Mouse (Mus musculus): ENCODE results near the gene Tgfbi. TPM values are rescaled to one million over a fixed set of nuclear protein-coding genes. Genes with fewer than 3 reads are reported as not detected.

Tgfbi gene
- polyA plus RNA-seq, 1 experiment from 2014 or later: 2.7 TPM

- Histone ChIP-seq H3K4me1 (ENCODE audit: control insufficient read depth, insufficient read depth, low read length) (no peaks in the 10 kb centered on the region), H3K27me3 (ENCODE audit: control insufficient read depth, insufficient read depth, low read length) (peaks cover 9% of the 10 kb centered on the region; the same call in 1 of the 2 replicates), H3K4me3 (replicated peaks; ENCODE audit: low read depth, low read length) (no peak overlapping the region), H3K36me3 (ENCODE audit: control insufficient read depth, insufficient read depth, low read length) (no peaks in the 10 kb centered on the region), H3K27ac (replicated peaks; ENCODE audit: low read depth, low read length) (no peak overlapping the region), H3K4me2 (ENCODE audit: low read length) (no peak overlapping the region), H3K9me3 (ENCODE audit: control insufficient read depth, low read length) (no peaks in the 10 kb centered on the region), H3K9ac (replicated peaks; ENCODE audit: low read length) (no peak overlapping the region)
- no peak for ATAC-seq (ENCODE audit: low FRiP score, low TSS enrichment)
- WGBS: 28% methylated on average over 10 of the region's 10 CpGs
- DNase-seq: no peak
Measured at GRCm38 (mm10) chr13:56615223-56615622, 5.9 kb downstream of the Tgfbi start.

- Histone ChIP-seq H3K4me1 (ENCODE audit: control insufficient read depth, insufficient read depth, low read length) (no peaks in the 10 kb centered on the region), H3K27me3 (ENCODE audit: control insufficient read depth, insufficient read depth, low read length) (0 out of 2 replicates have a peak, but pooled peaks cover 4% of the 10 kb centered on the region), H3K36me3 (ENCODE audit: control insufficient read depth, insufficient read depth, low read length) (no peaks in the 10 kb centered on the region), H3K27ac (replicated peaks; ENCODE audit: low read depth, low read length) (no peak overlapping the region), H3K4me2 (ENCODE audit: low read length) (no peak overlapping the region), H3K4me3 (replicated peaks; ENCODE audit: low read depth, low read length) (no peak overlapping the region), H3K9me3 (ENCODE audit: control insufficient read depth, low read length) (no peaks in the 10 kb centered on the region), H3K9ac (replicated peaks; ENCODE audit: low read length) (no peak overlapping the region)
- WGBS: 71% methylated on average over 9 of the region's 9 CpGs
- ATAC-seq (ENCODE audit: low FRiP score, low TSS enrichment) (no peak), DNase-seq (no peak)
Measured at GRCm38 (mm10) chr13:56615864-56616263, 6.5 kb downstream of the Tgfbi start.

GRCm38 (mm10) chr13:56616386-56616785 lies 7.1 kb downstream of the Tgfbi start:
- Histone ChIP-seq H3K27ac (replicated peaks; ENCODE audit: low read depth, low read length) (no peak overlapping the region), H3K27me3 (ENCODE audit: control insufficient read depth, insufficient read depth, low read length) (0 out of 2 replicates have a peak, but pooled peaks cover 4% of the 10 kb centered on the region), H3K4me1 (ENCODE audit: control insufficient read depth, insufficient read depth, low read length) (no peaks in the 10 kb centered on the region), H3K4me3 (replicated peaks; ENCODE audit: low read depth, low read length) (no peak overlapping the region), H3K4me2 (ENCODE audit: low read length) (no peak overlapping the region), H3K36me3 (ENCODE audit: control insufficient read depth, insufficient read depth, low read length) (no peaks in the 10 kb centered on the region), H3K9ac (replicated peaks; ENCODE audit: low read length) (no peak overlapping the region), H3K9me3 (ENCODE audit: control insufficient read depth, low read length) (no peaks in the 10 kb centered on the region)
- DNase-seq: no peak
- ATAC-seq (ENCODE audit: low FRiP score, low TSS enrichment): no peak
- 73% methylated on average over 7 of the region's 7 CpGs for WGBS

DNA sequence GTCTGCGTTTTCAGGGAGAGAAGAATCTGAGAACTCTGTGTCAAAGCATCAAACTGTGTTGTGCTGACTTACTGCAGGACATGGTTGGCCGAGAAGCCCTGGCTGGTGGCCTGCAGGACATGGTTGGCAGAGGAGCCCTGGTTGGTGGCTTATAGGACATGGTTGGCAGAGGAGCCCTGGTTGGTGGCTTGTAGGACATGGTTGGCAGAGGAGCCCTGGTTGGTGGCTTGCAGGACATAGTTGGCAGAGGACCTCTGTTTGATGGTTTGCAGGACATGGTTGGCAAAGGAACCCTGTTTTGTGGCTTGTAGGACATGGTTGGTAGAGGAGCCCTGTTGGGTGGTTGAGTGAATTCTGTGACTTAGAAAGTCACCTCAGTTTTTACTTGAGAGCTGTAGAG lies 7.9 kb downstream of the Tgfbi start:
- H3K4me2 ChIP-seq (ENCODE audit: low read length): no peak overlapping the region
- 0 out of 2 replicates have a peak, but pooled peaks cover 4% of the 10 kb centered on the region for H3K27me3 ChIP-seq (ENCODE audit: control insufficient read depth, insufficient read depth, low read length)
- no peaks in the 10 kb centered on the region for H3K9me3 ChIP-seq (ENCODE audit: control insufficient read depth, low read length)
- H3K27ac ChIP-seq (replicated peaks; ENCODE audit: low read depth, low read length): no peak overlapping the region
- no peaks in the 10 kb centered on the region for H3K36me3 ChIP-seq (ENCODE audit: control insufficient read depth, insufficient read depth, low read length)
- 87% methylated on average over 2 of the region's 2 CpGs for whole genome bisulfite sequencing
- no peak overlapping the region for H3K4me3 ChIP-seq (replicated peaks; ENCODE audit: low read depth, low read length)
- no peak for ATAC-seq (ENCODE audit: low FRiP score, low TSS enrichment)
- no peaks in the 10 kb centered on the region for H3K4me1 ChIP-seq (ENCODE audit: control insufficient read depth, insufficient read depth, low read length)
- no peak for DNase-seq
- no peak overlapping the region for H3K9ac ChIP-seq (replicated peaks; ENCODE audit: low read length)

- no peak for ATAC-seq (ENCODE audit: low FRiP score, low TSS enrichment)
- WGBS: 62% methylated on average over 8 of the region's 8 CpGs
Measured at GRCm38 (mm10) chr13:56622201-56622757, 13.0 kb downstream of the Tgfbi start.

GRCm38 (mm10) chr13:56626524-56626923 lies 17.2 kb downstream of the Tgfbi start:
- Histone ChIP-seq H3K9me3 (ENCODE audit: control insufficient read depth, low read length) (no peaks in the 10 kb centered on the region), H3K9ac (replicated peaks; ENCODE audit: low read length) (no peak overlapping the region), H3K27me3 (ENCODE audit: control insufficient read depth, insufficient read depth, low read length) (no peaks in the 10 kb centered on the region), H3K4me1 (ENCODE audit: control insufficient read depth, insufficient read depth, low read length) (no peaks in the 10 kb centered on the region), H3K4me3 (replicated peaks; ENCODE audit: low read depth, low read length) (no peak overlapping the region), H3K36me3 (ENCODE audit: control insufficient read depth, insufficient read depth, low read length) (no peaks in the 10 kb centered on the region), H3K27ac (replicated peaks; ENCODE audit: low read depth, low read length) (no peak overlapping the region), H3K4me2 (ENCODE audit: low read length) (no peak overlapping the region)
- DNase-seq (no peak), ATAC-seq (ENCODE audit: low FRiP score, low TSS enrichment) (no peak)
- 80% methylated on average over 6 of the region's 6 CpGs for WGBS

More at GRCm38 (mm10) chr13:56622201-56622757, 13.0 kb downstream of the Tgfbi start:
- no peak for DNase-seq
- H3K9me3 ChIP-seq (ENCODE audit: control insufficient read depth, low read length): no peaks in the 10 kb centered on the region
- no peak overlapping the region for H3K9ac ChIP-seq (replicated peaks; ENCODE audit: low read length)
- no peak overlapping the region for H3K4me2 ChIP-seq (ENCODE audit: low read length)
- no peak overlapping the region for H3K4me3 ChIP-seq (replicated peaks; ENCODE audit: low read depth, low read length)
- no peaks in the 10 kb centered on the region for H3K27me3 ChIP-seq (ENCODE audit: control insufficient read depth, insufficient read depth, low read length)
- no peaks in the 10 kb centered on the region for H3K36me3 ChIP-seq (ENCODE audit: control insufficient read depth, insufficient read depth, low read length)
- H3K4me1 ChIP-seq (ENCODE audit: control insufficient read depth, insufficient read depth, low read length): no peaks in the 10 kb centered on the region
- no peak overlapping the region for H3K27ac ChIP-seq (replicated peaks; ENCODE audit: low read depth, low read length)

- Histone ChIP-seq H3K4me3 (replicated peaks; ENCODE audit: low read depth, low read length) (no peak overlapping the region), H3K27ac (replicated peaks; ENCODE audit: low read depth, low read length) (no peak overlapping the region), H3K4me2 (ENCODE audit: low read length) (no peak overlapping the region), H3K36me3 (ENCODE audit: control insufficient read depth, insufficient read depth, low read length) (no peaks in the 10 kb centered on the region), H3K27me3 (ENCODE audit: control insufficient read depth, insufficient read depth, low read length) (no peaks in the 10 kb centered on the region), H3K9me3 (ENCODE audit: control insufficient read depth, low read length) (no peaks in the 10 kb centered on the region), H3K9ac (replicated peaks; ENCODE audit: low read length) (no peak overlapping the region), H3K4me1 (ENCODE audit: control insufficient read depth, insufficient read depth, low read length) (no peaks in the 10 kb centered on the region)
- DNase-seq (no peak), ATAC-seq (ENCODE audit: low FRiP score, low TSS enrichment) (no peak)
- WGBS: 88% methylated on average over 4 of the region's 4 CpGs
Measured at GRCm38 (mm10) chr13:56630081-56630480, 20.8 kb downstream of the Tgfbi start.

DNA sequence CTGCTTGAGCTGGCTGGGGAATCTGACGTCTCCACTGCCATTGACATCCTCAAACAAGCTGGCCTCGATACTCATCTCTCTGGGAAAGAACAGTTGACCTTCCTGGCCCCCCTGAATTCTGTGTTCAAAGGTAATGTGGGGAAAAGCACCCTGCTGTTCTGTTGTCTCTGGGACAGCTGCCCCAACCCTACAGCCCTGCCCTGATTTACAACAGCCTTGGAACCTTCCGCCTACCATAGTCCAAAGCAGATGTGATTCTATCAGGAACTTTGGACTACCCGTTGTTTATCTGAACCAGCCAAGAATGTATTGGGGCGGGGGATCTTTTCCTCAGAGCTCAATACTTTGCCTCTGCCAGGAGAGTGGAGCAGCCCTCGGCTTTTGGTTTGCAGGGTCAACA lies 21.2 kb downstream of the Tgfbi start:
- DNase-seq: no peak
- H3K9ac ChIP-seq (replicated peaks; ENCODE audit: low read length): no peak overlapping the region
- no peaks in the 10 kb centered on the region for H3K36me3 ChIP-seq (ENCODE audit: control insufficient read depth, insufficient read depth, low read length)
- H3K4me1 ChIP-seq (ENCODE audit: control insufficient read depth, insufficient read depth, low read length): no peaks in the 10 kb centered on the region
- no peaks in the 10 kb centered on the region for H3K9me3 ChIP-seq (ENCODE audit: control insufficient read depth, low read length)
- H3K4me3 ChIP-seq (replicated peaks; ENCODE audit: low read depth, low read length): no peak overlapping the region
- WGBS: 61% methylated on average over 6 of the region's 6 CpGs
- H3K4me2 ChIP-seq (ENCODE audit: low read length): no peak overlapping the region
- H3K27ac ChIP-seq (replicated peaks; ENCODE audit: low read depth, low read length): no peak overlapping the region
- no peaks in the 10 kb centered on the region for H3K27me3 ChIP-seq (ENCODE audit: control insufficient read depth, insufficient read depth, low read length)
- ATAC-seq (ENCODE audit: low FRiP score, low TSS enrichment): no peak

GRCm38 (mm10) chr13:56631332-56631731 lies 22.0 kb downstream of the Tgfbi start:
- Histone ChIP-seq H3K27me3 (ENCODE audit: control insufficient read depth, insufficient read depth, low read length) (no peaks in the 10 kb centered on the region), H3K27ac (replicated peaks; ENCODE audit: low read depth, low read length) (no peak overlapping the region), H3K4me2 (ENCODE audit: low read length) (no peak overlapping the region), H3K36me3 (ENCODE audit: control insufficient read depth, insufficient read depth, low read length) (no peaks in the 10 kb centered on the region), H3K9ac (replicated peaks; ENCODE audit: low read length) (no peak overlapping the region), H3K4me1 (ENCODE audit: control insufficient read depth, insufficient read depth, low read length) (no peaks in the 10 kb centered on the region), H3K4me3 (replicated peaks; ENCODE audit: low read depth, low read length) (no peak overlapping the region), H3K9me3 (ENCODE audit: control insufficient read depth, low read length) (no peaks in the 10 kb centered on the region)
- ATAC-seq (ENCODE audit: low FRiP score, low TSS enrichment) (no peak), DNase-seq (no peak)
- 93% methylated on average over 7 of the region's 7 CpGs for WGBS
